Mouse (Mus musculus) C2C12 (cell line): ENCODE measurements at regions not wholly inside any gene's neighbourhood (a gene's known extent, or its start where the extent isn't known, plus 50 kb on each side); places are given as distances from the start of the nearest gene placed in this dataset.

ENCODE experiments used
- CEBPB ChIP-seq: IDR thresholded peaks from one replicate; pipeline ENCODE4 v1.6.1; 2011; ENCODE audit warnings: low read depth, mild to moderate bottlenecking, control low read depth, moderate library complexity
- CTCF ChIP-seq: IDR thresholded peaks from one replicate; pipeline ENCODE4 v1.5.1; 2011; ENCODE audit not compliant: control insufficient read depth, insufficient read depth, insufficient read length
- FOSL1 ChIP-seq: IDR thresholded peaks from one replicate; pipeline ENCODE4 v1.8.0; 2011; ENCODE audit warnings: mild to moderate bottlenecking, low read length; ENCODE audit not compliant: poor library complexity, insufficient read depth, severe bottlenecking
- MAX ChIP-seq: IDR thresholded peaks from one replicate; pipeline ENCODE4 v1.6.1; 2011; ENCODE audit warnings: mild to moderate bottlenecking, control low read depth
- MYOD1 ChIP-seq: IDR thresholded peaks from one replicate; pipeline ENCODE4 v1.6.1; 2011; ENCODE audit warnings: low read depth; ENCODE audit not compliant: control insufficient read depth, insufficient read length
- MYOG ChIP-seq: IDR thresholded peaks from one replicate; pipeline ENCODE4 v1.6.1; 2011; ENCODE audit not compliant: control insufficient read depth, insufficient read length; ENCODE audit errors: extremely low read depth
- USF1 ChIP-seq: IDR thresholded peaks from one replicate; pipeline ENCODE4 v1.6.1; 2011; ENCODE audit warnings: low read depth, mild to moderate bottlenecking, control low read depth, moderate library complexity

GRCm38 (mm10) chr5:85595082-85595447 is 470.3 kb downstream of the Cenpc1 start:
- TF ChIP-seq CTCF (no peak), USF1 (no peak), CEBPB (no peak), MYOD1 (no peak), MAX (no peak), MYOG (no peak), FOSL1 (no peak)
